Mouse (Mus musculus): Measurements from ENCODE around the gene Prkar1a. TPM values are rescaled to one million over a fixed set of nuclear protein-coding genes. Genes with fewer than 3 reads are reported as not detected.
A peak's percentile ranks its signal among the peaks of the same experiment; 100 is the strongest.

Gene Prkar1a
- polyA plus RNA-seq, 1 experiment from 2014 or later = 303 TPM

- H3K4me2 ChIP-seq (ENCODE audit: low read depth, low read length) = no peak overlapping the region
- H3K9me3 ChIP-seq (replicated peaks; ENCODE audit: control insufficient read depth, low read length) = no peaks in the 10 kb centered on the region
- H3K27me3 ChIP-seq (ENCODE audit: control insufficient read depth, insufficient read depth, low read length) = no peaks in the 10 kb centered on the region
- no peak for ATAC-seq (ENCODE audit: insufficient read depth, low FRiP score)
- no peaks in the 10 kb centered on the region for H3K4me1 ChIP-seq (ENCODE audit: control insufficient read depth, insufficient read depth, low read length)
- no peak overlapping the region for H3K27ac ChIP-seq (ENCODE audit: low read length)
- H3K4me3 ChIP-seq (replicated peaks; ENCODE audit: low read length) = no peak overlapping the region
- H3K9ac ChIP-seq (ENCODE audit: low read length) = no peak overlapping the region
- 49% methylated on average over 10 of the region's 10 CpGs for WGBS
- H3K36me3 ChIP-seq (ENCODE audit: control insufficient read depth, insufficient read depth, low read length) = no peaks in the 10 kb centered on the region
These were observed 20.1 kb upstream of the Prkar1a start for GRCm38 (mm10) chr11:109629021-109629521.

GRCm38 (mm10) chr11:109634928-109635327, 14.3 kb upstream of the Prkar1a start:
- no peak for ATAC-seq (ENCODE audit: insufficient read depth, low FRiP score)
- Histone ChIP-seq H3K27me3 (ENCODE audit: control insufficient read depth, insufficient read depth, low read length) (no peaks in the 10 kb centered on the region), H3K4me3 (replicated peaks; ENCODE audit: low read length) (no peak overlapping the region), H3K4me1 (ENCODE audit: control insufficient read depth, insufficient read depth, low read length) (no peaks in the 10 kb centered on the region), H3K4me2 (ENCODE audit: low read depth, low read length) (no peak overlapping the region), H3K36me3 (ENCODE audit: control insufficient read depth, insufficient read depth, low read length) (no peaks in the 10 kb centered on the region), H3K9me3 (replicated peaks; ENCODE audit: control insufficient read depth, low read length) (no peaks in the 10 kb centered on the region), H3K27ac (ENCODE audit: low read length) (no peak overlapping the region), H3K9ac (ENCODE audit: low read length) (no peak overlapping the region)
- WGBS = 64% methylated on average over 9 of the region's 9 CpGs

- Histone ChIP-seq H3K36me3 (ENCODE audit: control insufficient read depth, insufficient read depth, low read length) (no peaks in the 10 kb centered on the region), H3K9ac (ENCODE audit: low read length) (no peak overlapping the region), H3K4me1 (ENCODE audit: control insufficient read depth, insufficient read depth, low read length) (no peaks in the 10 kb centered on the region), H3K27me3 (ENCODE audit: control insufficient read depth, insufficient read depth, low read length) (no peaks in the 10 kb centered on the region), H3K9me3 (replicated peaks; ENCODE audit: control insufficient read depth, low read length) (no peaks in the 10 kb centered on the region), H3K4me3 (replicated peaks; ENCODE audit: low read length) (no peak overlapping the region), H3K27ac (ENCODE audit: low read length) (no peak overlapping the region), H3K4me2 (ENCODE audit: low read depth, low read length) (no peak overlapping the region)
- WGBS = 41% methylated on average over 6 of the region's 6 CpGs
- ATAC-seq (ENCODE audit: insufficient read depth, low FRiP score) = no peak
These were observed 13.3 kb upstream of the Prkar1a start for GRCm38 (mm10) chr11:109635871-109636395.

GRCm38 (mm10) chr11:109641498-109642222, 7.5 kb upstream of the Prkar1a start:
- Histone ChIP-seq H3K27ac (ENCODE audit: low read length) (no peak overlapping the region), H3K9me3 (replicated peaks; ENCODE audit: control insufficient read depth, low read length) (no peaks in the 10 kb centered on the region), H3K4me2 (ENCODE audit: low read depth, low read length) (no peak overlapping the region), H3K36me3 (ENCODE audit: control insufficient read depth, insufficient read depth, low read length) (no peaks in the 10 kb centered on the region), H3K4me1 (ENCODE audit: control insufficient read depth, insufficient read depth, low read length) (no peaks in the 10 kb centered on the region), H3K27me3 (ENCODE audit: control insufficient read depth, insufficient read depth, low read length) (no peaks in the 10 kb centered on the region), H3K9ac (ENCODE audit: low read length) (no peak overlapping the region), H3K4me3 (replicated peaks; ENCODE audit: low read length) (no peak overlapping the region)
- 69% methylated on average over 5 of the region's 5 CpGs for WGBS
- ATAC-seq (ENCODE audit: insufficient read depth, low FRiP score) = 0 out of 2 replicates have a peak, but pooled peaks have one; percentile 47

GRCm38 (mm10) chr11:109648510-109648909, 695 bp upstream of the Prkar1a start:
- Histone ChIP-seq H3K36me3 (ENCODE audit: control insufficient read depth, insufficient read depth, low read length) (no peaks in the 10 kb centered on the region), H3K9me3 (replicated peaks; ENCODE audit: control insufficient read depth, low read length) (no peaks in the 10 kb centered on the region), H3K4me2 (ENCODE audit: low read depth, low read length) (no peak overlapping the region), H3K27ac (ENCODE audit: low read length) (no peak overlapping the region), H3K27me3 (ENCODE audit: control insufficient read depth, insufficient read depth, low read length) (no peaks in the 10 kb centered on the region), H3K4me3 (replicated peaks; ENCODE audit: low read length) (no peak overlapping the region), H3K4me1 (ENCODE audit: control insufficient read depth, insufficient read depth, low read length) (peaks cover 18% of the 10 kb centered on the region), H3K9ac (ENCODE audit: low read length) (no peak overlapping the region)
- ATAC-seq (ENCODE audit: insufficient read depth, low FRiP score) = no peak
- WGBS = 46% methylated on average over 7 of the region's 7 CpGs

GRCm38 (mm10) chr11:109649975-109650701, 933 bp downstream of the Prkar1a start:
- 2% methylated on average over 31 of the region's 31 CpGs for WGBS
- Histone ChIP-seq H3K9ac (ENCODE audit: low read length) (peak overlapping the region; percentile 90), H3K27ac (ENCODE audit: low read length) (peak overlapping the region; percentile 88; the same call in 1 of the 2 replicates), H3K4me3 (replicated peaks; ENCODE audit: low read length) (peak overlapping the region; percentile 93), H3K27me3 (ENCODE audit: control insufficient read depth, insufficient read depth, low read length) (no peaks in the 10 kb centered on the region), H3K4me2 (ENCODE audit: low read depth, low read length) (peak overlapping the region; percentile 68), H3K4me1 (ENCODE audit: control insufficient read depth, insufficient read depth, low read length) (peaks cover 19% of the 10 kb centered on the region), H3K36me3 (ENCODE audit: control insufficient read depth, insufficient read depth, low read length) (no peaks in the 10 kb centered on the region), H3K9me3 (replicated peaks; ENCODE audit: control insufficient read depth, low read length) (no peaks in the 10 kb centered on the region)
- peak; percentile 48 for ATAC-seq (ENCODE audit: insufficient read depth, low FRiP score)

GRCm38 (mm10) chr11:109650788-109651565, 1.8 kb downstream of the Prkar1a start:
- peak overlapping the region; percentile 93 for H3K4me3 ChIP-seq (replicated peaks; ENCODE audit: low read length)
- peak overlapping the region; percentile 90 for H3K9ac ChIP-seq (ENCODE audit: low read length)
- no peaks in the 10 kb centered on the region for H3K27me3 ChIP-seq (ENCODE audit: control insufficient read depth, insufficient read depth, low read length)
- no peaks in the 10 kb centered on the region for H3K9me3 ChIP-seq (replicated peaks; ENCODE audit: control insufficient read depth, low read length)
- H3K27ac ChIP-seq (ENCODE audit: low read length) = peak overlapping the region; percentile 88
- H3K4me2 ChIP-seq (ENCODE audit: low read depth, low read length) = peak overlapping the region; percentile 93
- peaks cover 19% of the 10 kb centered on the region for H3K4me1 ChIP-seq (ENCODE audit: control insufficient read depth, insufficient read depth, low read length)
- H3K36me3 ChIP-seq (ENCODE audit: control insufficient read depth, insufficient read depth, low read length) = no peaks in the 10 kb centered on the region
- peak; percentile 94 for ATAC-seq (ENCODE audit: insufficient read depth, low FRiP score)
- under 1% methylated on average over 89 of the region's 90 CpGs for WGBS

- ATAC-seq (ENCODE audit: insufficient read depth, low FRiP score) = peak; percentile 2; the same call in 1 of the 2 replicates
- H3K9me3 ChIP-seq (replicated peaks; ENCODE audit: control insufficient read depth, low read length) = no peaks in the 10 kb centered on the region
- under 1% methylated on average over 21 of the region's 21 CpGs for WGBS
These were observed 2.4 kb downstream of the Prkar1a start for GRCm38 (mm10) chr11:109651566-109652024.

More at GRCm38 (mm10) chr11:109651566-109652024, 2.4 kb downstream of the Prkar1a start:
- H3K9ac ChIP-seq (ENCODE audit: low read length) = peak overlapping the region; percentile 90
- H3K36me3 ChIP-seq (ENCODE audit: control insufficient read depth, insufficient read depth, low read length) = 0 out of 2 replicates have a peak, but pooled peaks cover 6% of the 10 kb centered on the region
- H3K27me3 ChIP-seq (ENCODE audit: control insufficient read depth, insufficient read depth, low read length) = no peaks in the 10 kb centered on the region
- H3K4me3 ChIP-seq (replicated peaks; ENCODE audit: low read length) = peak overlapping the region; percentile 93
- H3K4me2 ChIP-seq (ENCODE audit: low read depth, low read length) = peak overlapping the region; percentile 93
- peaks cover 19% of the 10 kb centered on the region for H3K4me1 ChIP-seq (ENCODE audit: control insufficient read depth, insufficient read depth, low read length)
- peak overlapping the region; percentile 88 for H3K27ac ChIP-seq (ENCODE audit: low read length)
